Mouse (Mus musculus): ENCODE measurements around the gene Lyzl6. TPM values are rescaled to one million over a fixed set of nuclear protein-coding genes. Genes with fewer than 3 reads are reported as not detected.

Gene Lyzl6
- total and polyA plus RNA-seq, 2 experiments from 2014 or later = not detected

DNA sequence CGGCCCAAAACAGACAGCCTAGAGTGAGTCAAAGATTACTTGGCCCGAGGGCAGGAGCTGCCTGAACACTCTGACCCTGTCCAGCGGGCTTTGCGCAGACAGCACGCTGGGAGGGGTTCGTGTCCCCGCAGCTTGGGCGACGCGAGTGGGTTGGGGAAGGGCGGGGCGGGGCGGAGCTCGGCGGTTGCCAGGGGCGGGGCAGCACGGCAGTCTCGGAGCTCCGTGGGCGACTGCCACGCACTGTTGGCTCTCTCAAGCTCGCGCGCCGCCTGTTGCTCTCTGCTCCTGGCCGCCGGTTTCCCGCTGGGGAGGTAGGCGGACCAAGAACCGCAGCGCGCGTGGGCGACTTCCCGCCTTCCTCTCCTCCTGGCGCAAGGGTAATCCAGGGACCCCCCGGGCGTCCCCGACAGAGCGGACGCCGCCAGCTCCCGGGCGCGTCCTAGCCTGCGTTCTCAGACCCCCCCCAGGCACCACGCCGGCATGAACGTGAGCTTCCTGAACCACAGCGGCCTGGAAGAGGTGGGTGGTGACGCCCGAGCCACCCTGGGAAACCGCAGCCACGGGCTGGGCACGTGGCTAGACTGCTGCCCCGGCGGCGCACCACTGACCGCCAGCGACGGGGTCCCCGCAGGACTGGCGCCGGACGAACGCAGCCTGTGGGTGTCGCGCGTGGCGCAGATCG lies 10.8 kb upstream of the Lyzl6 start, which contains the start of gene Rprml:
Rprml (plus strand) TSS at position 270 of the 682 bp plus-strand sequence.
- DNase-seq (ENCODE audit: low spot score) = no peak
- 2% methylated on average over 69 of the region's 71 CpGs for WGBS
- peak within 1 kb of the TSS; percentile 50 for H3K4me2 ChIP-seq (ENCODE audit: low read depth, low read length)
- TF ChIP-seq CTCF (IDR thresholded peaks at IDR 0.05; ENCODE audit: low read depth) (no peak), EP300 (IDR thresholded peaks at IDR 0.05; ENCODE audit: low read depth) (no peak)
- H3K36me3 ChIP-seq (replicated peaks; ENCODE audit: control insufficient read depth, insufficient read depth, low read length) = no peaks in the 10 kb centered on the region
- no peak for ATAC-seq (ENCODE audit: insufficient read depth, low read depth)
- peaks cover 63% of the 10 kb centered on the region for H3K27me3 ChIP-seq (ENCODE audit: control insufficient read depth, insufficient read depth, low read length)
- peak within 1 kb of the TSS; percentile 33 for H3K4me3 ChIP-seq (ENCODE audit: low read depth, low read length)
- H3K9ac ChIP-seq (replicated peaks; ENCODE audit: low read depth, low read length) = no peak within 1 kb of the TSS
- no peaks in the 10 kb centered on the region for H3K9me3 ChIP-seq (replicated peaks; ENCODE audit: control insufficient read depth, low read length)
- no peak within 1 kb of the TSS for H3K27ac ChIP-seq (ENCODE audit: low read depth)
- peaks cover 4% of the 10 kb centered on the region; the same call in 1 of the 2 replicates for H3K4me1 ChIP-seq (ENCODE audit: control insufficient read depth, insufficient read depth)

DNA sequence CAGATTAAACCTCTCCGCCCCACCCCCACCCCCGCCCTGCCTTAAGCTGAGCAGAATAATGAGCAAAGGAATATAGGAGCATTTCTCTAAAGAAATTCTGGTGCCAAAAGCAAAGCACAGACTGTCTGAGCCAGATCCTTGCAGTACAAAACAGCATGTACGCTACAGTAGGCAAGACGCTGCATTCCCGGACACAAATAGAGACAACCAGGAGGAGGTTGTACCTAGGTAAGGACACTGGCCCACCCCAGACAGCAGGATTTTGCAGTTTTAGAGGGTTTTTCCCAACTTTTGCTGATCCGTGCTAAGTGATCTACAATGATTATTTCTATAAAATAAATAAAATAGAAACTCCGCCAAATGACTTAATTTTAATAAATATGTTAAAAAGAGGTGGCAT lies 10.0 kb upstream of the Lyzl6 start:
- 33% methylated on average over 7 of the region's 7 CpGs for WGBS
- H3K4me2 ChIP-seq (ENCODE audit: low read depth, low read length) = no peak overlapping the region
- no peaks in the 10 kb centered on the region for H3K36me3 ChIP-seq (replicated peaks; ENCODE audit: control insufficient read depth, insufficient read depth, low read length)
- no peak for DNase-seq (ENCODE audit: low spot score)
- H3K27me3 ChIP-seq (ENCODE audit: control insufficient read depth, insufficient read depth, low read length) = peaks cover 63% of the 10 kb centered on the region
- no peak overlapping the region for H3K9ac ChIP-seq (replicated peaks; ENCODE audit: low read depth, low read length)
- ATAC-seq (ENCODE audit: insufficient read depth, low read depth) = no peak
- no peaks in the 10 kb centered on the region for H3K9me3 ChIP-seq (replicated peaks; ENCODE audit: control insufficient read depth, low read length)
- H3K4me3 ChIP-seq (ENCODE audit: low read depth, low read length) = no peak overlapping the region
- no peak for TF ChIP-seq EP300 (IDR thresholded peaks at IDR 0.05; ENCODE audit: low read depth)
- no peak for TF ChIP-seq CTCF (IDR thresholded peaks at IDR 0.05; ENCODE audit: low read depth)
- H3K27ac ChIP-seq (ENCODE audit: low read depth) = no peak overlapping the region
- H3K4me1 ChIP-seq (ENCODE audit: control insufficient read depth, insufficient read depth) = peaks cover 4% of the 10 kb centered on the region; the same call in 1 of the 2 replicates

DNA sequence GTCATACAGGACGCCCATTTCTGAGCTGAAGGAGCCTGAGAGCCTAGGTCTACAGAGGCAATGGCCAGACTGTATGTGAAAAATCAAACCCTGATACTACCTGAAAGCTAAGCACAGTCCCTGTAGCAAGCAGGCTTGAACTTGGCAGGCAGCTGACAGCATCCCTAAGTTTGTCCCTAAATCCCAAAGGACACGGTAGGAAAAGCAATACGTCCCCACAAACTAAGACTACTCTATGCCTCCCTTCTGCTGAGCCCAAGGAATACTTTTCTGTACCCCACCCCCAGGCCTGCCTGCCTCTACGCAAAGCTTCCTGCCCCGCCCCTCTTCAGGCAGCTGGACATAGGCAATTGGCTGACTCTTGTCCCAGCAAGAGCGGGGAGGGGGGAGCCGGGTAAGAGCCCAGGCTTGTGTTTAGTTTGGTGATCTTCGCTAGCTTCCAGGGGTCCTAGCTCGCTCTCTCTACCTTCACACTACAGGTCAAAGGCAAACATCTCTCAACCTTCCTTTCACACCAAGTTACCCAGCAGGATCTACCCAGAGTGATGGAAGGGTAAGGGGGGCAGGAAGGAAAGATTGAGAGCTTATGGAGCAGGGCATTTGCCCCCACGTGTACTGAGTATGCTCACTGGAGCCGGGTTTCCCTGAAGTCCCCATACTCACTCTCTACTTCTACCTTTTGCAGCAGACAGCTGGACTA lies 9.4 kb upstream of the Lyzl6 start:
- 10% methylated on average over 11 of the region's 11 CpGs for WGBS
- no peaks in the 10 kb centered on the region for H3K36me3 ChIP-seq (replicated peaks; ENCODE audit: control insufficient read depth, insufficient read depth, low read length)
- no peak overlapping the region for H3K4me3 ChIP-seq (ENCODE audit: low read depth, low read length)
- no peak overlapping the region for H3K9ac ChIP-seq (replicated peaks; ENCODE audit: low read depth, low read length)
- H3K9me3 ChIP-seq (replicated peaks; ENCODE audit: control insufficient read depth, low read length) = no peaks in the 10 kb centered on the region
- TF ChIP-seq EP300 (IDR thresholded peaks at IDR 0.05; ENCODE audit: low read depth) (no peak), CTCF (IDR thresholded peaks at IDR 0.05; ENCODE audit: low read depth) (no peak)
- H3K27me3 ChIP-seq (ENCODE audit: control insufficient read depth, insufficient read depth, low read length) = peaks cover 63% of the 10 kb centered on the region
- no peak overlapping the region for H3K4me2 ChIP-seq (ENCODE audit: low read depth, low read length)
- no peak for ATAC-seq (ENCODE audit: insufficient read depth, low read depth)
- peaks cover 4% of the 10 kb centered on the region; the same call in 1 of the 2 replicates for H3K4me1 ChIP-seq (ENCODE audit: control insufficient read depth, insufficient read depth)
- DNase-seq (ENCODE audit: low spot score) = no peak
- H3K27ac ChIP-seq (ENCODE audit: low read depth) = no peak overlapping the region

DNA sequence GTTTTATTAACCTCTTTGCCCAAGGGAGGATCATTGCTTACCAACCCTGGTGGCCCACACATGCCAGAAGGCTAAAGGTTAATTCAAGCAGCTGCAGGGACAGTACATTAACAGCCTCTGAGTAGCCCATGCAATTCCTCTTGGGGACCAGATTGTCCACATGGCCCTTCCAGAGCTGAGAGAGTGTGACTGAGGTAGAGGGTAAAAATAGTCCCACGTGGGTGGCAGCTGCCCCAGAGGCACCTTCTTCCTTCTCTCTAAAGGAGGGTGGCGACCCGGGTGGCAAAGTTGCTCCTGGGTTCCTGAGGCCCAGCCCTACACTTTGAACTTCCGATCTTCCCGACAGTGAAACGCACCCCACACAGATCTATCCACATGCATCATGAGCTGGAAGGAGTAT lies 7.6 kb upstream of the Lyzl6 start:
- H3K27me3 ChIP-seq (ENCODE audit: control insufficient read depth, insufficient read depth, low read length) = peaks cover 46% of the 10 kb centered on the region
- no peak for ATAC-seq (ENCODE audit: insufficient read depth, low read depth)
- WGBS = 69% methylated on average over 6 of the region's 6 CpGs

DNA sequence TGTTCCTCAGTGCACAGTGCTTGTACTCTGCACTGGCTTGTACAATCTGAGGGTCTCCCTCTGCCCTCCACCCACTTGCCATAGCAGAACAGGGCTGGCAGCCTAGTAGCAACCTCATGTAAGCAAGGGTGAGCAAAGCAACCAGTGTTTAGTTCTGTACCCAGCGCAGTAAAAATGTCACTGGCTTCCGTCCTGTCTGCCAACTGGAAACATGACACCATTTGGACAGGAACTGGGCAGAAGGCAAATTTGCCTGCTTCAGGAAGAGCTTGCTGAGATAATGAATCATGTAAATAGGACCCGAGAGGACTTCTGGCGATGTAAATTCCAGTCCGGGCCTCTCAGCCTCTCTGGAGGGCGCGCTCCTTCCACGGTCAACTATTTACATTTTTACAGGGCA lies 7.0 kb upstream of the Lyzl6 start:
- 60% methylated on average over 8 of the region's 8 CpGs for WGBS
- no peaks in the 10 kb centered on the region for H3K36me3 ChIP-seq (replicated peaks; ENCODE audit: control insufficient read depth, insufficient read depth, low read length)

More for the DNA sequence above, 7.6 kb upstream of the Lyzl6 start:
- Histone ChIP-seq H3K36me3 (replicated peaks; ENCODE audit: control insufficient read depth, insufficient read depth, low read length) (no peaks in the 10 kb centered on the region), H3K4me2 (ENCODE audit: low read depth, low read length) (no peak overlapping the region), H3K4me1 (ENCODE audit: control insufficient read depth, insufficient read depth) (peaks cover 4% of the 10 kb centered on the region; the same call in 1 of the 2 replicates), H3K9ac (replicated peaks; ENCODE audit: low read depth, low read length) (no peak overlapping the region), H3K4me3 (ENCODE audit: low read depth, low read length) (no peak overlapping the region), H3K27ac (ENCODE audit: low read depth) (no peak overlapping the region), H3K9me3 (replicated peaks; ENCODE audit: control insufficient read depth, low read length) (no peaks in the 10 kb centered on the region)
- no peak for DNase-seq (ENCODE audit: low spot score)
- no peak for TF ChIP-seq EP300 (IDR thresholded peaks at IDR 0.05; ENCODE audit: low read depth)
- TF ChIP-seq CTCF (IDR thresholded peaks at IDR 0.05; ENCODE audit: low read depth) = no peak

More for the DNA sequence above, 7.0 kb upstream of the Lyzl6 start:
- H3K4me2 ChIP-seq (ENCODE audit: low read depth, low read length) = no peak overlapping the region
- H3K4me1 ChIP-seq (ENCODE audit: control insufficient read depth, insufficient read depth) = peaks cover 4% of the 10 kb centered on the region; the same call in 1 of the 2 replicates
- ATAC-seq (ENCODE audit: insufficient read depth, low read depth) (no peak), DNase-seq (ENCODE audit: low spot score) (no peak)
- no peak overlapping the region for H3K4me3 ChIP-seq (ENCODE audit: low read depth, low read length)
- no peak overlapping the region for H3K27ac ChIP-seq (ENCODE audit: low read depth)
- TF ChIP-seq CTCF (IDR thresholded peaks at IDR 0.05; ENCODE audit: low read depth) (no peak), EP300 (IDR thresholded peaks at IDR 0.05; ENCODE audit: low read depth) (no peak)
- H3K27me3 ChIP-seq (ENCODE audit: control insufficient read depth, insufficient read depth, low read length) = peaks cover 43% of the 10 kb centered on the region
- H3K9ac ChIP-seq (replicated peaks; ENCODE audit: low read depth, low read length) = no peak overlapping the region
- no peaks in the 10 kb centered on the region for H3K9me3 ChIP-seq (replicated peaks; ENCODE audit: control insufficient read depth, low read length)
